Mouse (Mus musculus) cerebellum, postnatal 36 days (tissue): ENCODE results near the gene Sbf2.

Experiments used
- DNase-seq, 2 experiments: peaks; one replicate each; pipeline ENCODE4 v3.0.0; 2021 to 2022; ENCODE audit warnings: mixed read lengths in 2 of 2

Gene Sbf2

GRCm38 (mm10) chr7:110302886-110303285 lies 311.8 kb downstream of the Sbf2 start:
- DNase-seq = no peak

GRCm38 (mm10) chr7:110298739-110299410 lies 315.8 kb downstream of the Sbf2 start:
- DNase-seq = no peak

- DNase-seq = no peak
These were observed 316.6 kb downstream of the Sbf2 start for GRCm38 (mm10) chr7:110298090-110298489.

- DNase-seq = no peak
These were observed 317.1 kb downstream of the Sbf2 start for GRCm38 (mm10) chr7:110297611-110298010.

- DNase-seq = no peak
These were observed 317.7 kb downstream of the Sbf2 start for GRCm38 (mm10) chr7:110296889-110297603.

- no peak for DNase-seq
These were observed 325.1 kb downstream of the Sbf2 start for GRCm38 (mm10) chr7:110289647-110290046.

GRCm38 (mm10) chr7:110288731-110289191 lies 326.0 kb downstream of the Sbf2 start:
- DNase-seq = peak; percentile 75 to 82

GRCm38 (mm10) chr7:110288191-110288604 lies 326.5 kb downstream of the Sbf2 start:
- DNase-seq = peak; percentile 18 to 27

GRCm38 (mm10) chr7:110287476-110288071 lies 327.1 kb downstream of the Sbf2 start:
- peak in 1 of 2 experiments; percentile 13 for DNase-seq

GRCm38 (mm10) chr7:110286838-110287475 lies 327.8 kb downstream of the Sbf2 start:
- DNase-seq = peak; percentile 88 to 90

GRCm38 (mm10) chr7:110286198-110286732 lies 328.5 kb downstream of the Sbf2 start:
- no peak for DNase-seq

GRCm38 (mm10) chr7:110285849-110286151 lies 328.9 kb downstream of the Sbf2 start:
- DNase-seq = no peak

GRCm38 (mm10) chr7:110285076-110285848 lies 329.5 kb downstream of the Sbf2 start:
- DNase-seq = no peak

GRCm38 (mm10) chr7:110283484-110284275 lies 331.0 kb downstream of the Sbf2 start:
- no peak for DNase-seq

- DNase-seq = no peak
These were observed 331.9 kb downstream of the Sbf2 start for GRCm38 (mm10) chr7:110282797-110283196.

- no peak for DNase-seq
These were observed 333.1 kb downstream of the Sbf2 start for GRCm38 (mm10) chr7:110281435-110282256.

GRCm38 (mm10) chr7:110279183-110279582 lies 335.5 kb downstream of the Sbf2 start:
- DNase-seq = no peak

- peak in 1 of 2 experiments; percentile 27 for DNase-seq
These were observed 336.9 kb downstream of the Sbf2 start for GRCm38 (mm10) chr7:110277734-110278245.

- DNase-seq = no peak
These were observed 342.3 kb downstream of the Sbf2 start for GRCm38 (mm10) chr7:110272434-110272833.

GRCm38 (mm10) chr7:110271814-110272213 lies 342.9 kb downstream of the Sbf2 start:
- DNase-seq = no peak
